Mouse (Mus musculus): Measurements from ENCODE around the gene Rara. TPM values are rescaled to one million over a fixed set of nuclear protein-coding genes. Genes with fewer than 3 reads are reported as not detected.

Gene Rara
- polyA plus RNA-seq, 1 experiment from 2014 or later = 16.4 TPM

GRCm38 (mm10) chr11:99010706-99011105 lies 83.1 kb downstream of the Rara start:
- 96% methylated on average over 5 of the region's 5 CpGs for WGBS
- Histone ChIP-seq H3K9me3 (no peaks in the 10 kb centered on the region), H3K9ac (no peak overlapping the region), H3K4me1 (no peaks in the 10 kb centered on the region), H3K36me3 (replicated peaks) (peaks cover 95% of the 10 kb centered on the region), H3K4me2 (no peak overlapping the region), H3K4me3 (replicated peaks) (no peak overlapping the region), H3K27me3 (no peaks in the 10 kb centered on the region), H3K27ac (no peak overlapping the region)
- no peak for ATAC-seq (ENCODE audit: low FRiP score)

- Histone ChIP-seq H3K27me3 (no peaks in the 10 kb centered on the region), H3K4me1 (no peaks in the 10 kb centered on the region), H3K27ac (no peak overlapping the region), H3K4me3 (replicated peaks) (no peak overlapping the region), H3K36me3 (replicated peaks) (peaks cover 97% of the 10 kb centered on the region), H3K4me2 (no peak overlapping the region), H3K9me3 (no peaks in the 10 kb centered on the region), H3K9ac (no peak overlapping the region)
- no peak for ATAC-seq (ENCODE audit: low FRiP score)
- 87% methylated on average over 1 of the region's 1 CpGs for WGBS
Measured at GRCm38 (mm10) chr11:99013856-99014255, 86.2 kb downstream of the Rara start.

- Histone ChIP-seq H3K4me2 (no peak overlapping the region), H3K9me3 (no peaks in the 10 kb centered on the region), H3K36me3 (replicated peaks) (peaks cover 68% of the 10 kb centered on the region), H3K9ac (no peak overlapping the region), H3K27me3 (no peaks in the 10 kb centered on the region), H3K4me3 (replicated peaks) (no peak overlapping the region), H3K27ac (no peak overlapping the region), H3K4me1 (peaks cover 29% of the 10 kb centered on the region)
- WGBS = 97% methylated on average over 6 of the region's 6 CpGs
- ATAC-seq (ENCODE audit: low FRiP score) = no peak
Measured at GRCm38 (mm10) chr11:99019844-99020243, 92.2 kb downstream of the Rara start.

GRCm38 (mm10) chr11:99022384-99022933 lies 94.8 kb downstream of the Rara start:
- Histone ChIP-seq H3K4me1 (peaks cover 29% of the 10 kb centered on the region), H3K9me3 (no peaks in the 10 kb centered on the region), H3K4me3 (replicated peaks) (peak overlapping the region; percentile 70), H3K9ac (peak overlapping the region; percentile 77), H3K36me3 (replicated peaks) (peaks cover 42% of the 10 kb centered on the region), H3K27me3 (no peaks in the 10 kb centered on the region), H3K4me2 (peak overlapping the region; percentile 61), H3K27ac (no peak overlapping the region)
- no peak for ATAC-seq (ENCODE audit: low FRiP score)
- 86% methylated on average over 5 of the region's 5 CpGs for WGBS

- 10% methylated on average over 4 of the region's 4 CpGs for WGBS
- peak overlapping the region; percentile 77 for H3K9ac ChIP-seq
- ATAC-seq (ENCODE audit: low FRiP score) = no peak
- H3K27ac ChIP-seq = no peak overlapping the region
- peak overlapping the region; percentile 70 for H3K4me3 ChIP-seq (replicated peaks)
- H3K4me2 ChIP-seq = peak overlapping the region; percentile 61
- H3K9me3 ChIP-seq = no peaks in the 10 kb centered on the region
- peaks cover 29% of the 10 kb centered on the region for H3K4me1 ChIP-seq
- H3K27me3 ChIP-seq = no peaks in the 10 kb centered on the region
- H3K36me3 ChIP-seq (replicated peaks) = peaks cover 36% of the 10 kb centered on the region
Measured at GRCm38 (mm10) chr11:99023094-99023493, 95.5 kb downstream of the Rara start.

GRCm38 (mm10) chr11:99023500-99024467 lies 96.2 kb downstream of the Rara start, which contains the start of gene Top2a:
Top2a (minus strand) TSS chr11:99024189.
- Histone ChIP-seq H3K4me3 (replicated peaks) (peak within 1 kb of the TSS; percentile 70), H3K9ac (peak within 1 kb of the TSS; percentile 77), H3K36me3 (replicated peaks) (peaks cover 29% of the 10 kb centered on the region), H3K27me3 (0 out of 2 replicates have a peak, but pooled peaks cover 2% of the 10 kb centered on the region), H3K27ac (peak within 1 kb of the TSS; percentile 83), H3K4me2 (peak within 1 kb of the TSS; percentile 61), H3K9me3 (no peaks in the 10 kb centered on the region), H3K4me1 (peaks cover 29% of the 10 kb centered on the region)
- peak; percentile 97 for ATAC-seq (ENCODE audit: low FRiP score)
- under 1% methylated on average over 54 of the region's 54 CpGs for WGBS

Other genes with a start within 250 kb of the Rara start
- 234 and 239 TPM in 2 replicates for gene Psmd3, start 245.3 kb upstream of the Rara start, polyA plus RNA-seq (2016; fragmentation: Nextera tagmentation; extraction: Ambion mirVana)
- gene Csf3, start 226.6 kb upstream of the Rara start, polyA plus RNA-seq (2016; fragmentation: Nextera tagmentation; extraction: Ambion mirVana) = 0.14 TPM in 1 of 2 replicates, not detected in the other
- gene Med24, start 198.4 kb upstream of the Rara start, polyA plus RNA-seq (2016; fragmentation: Nextera tagmentation; extraction: Ambion mirVana) = 88.1 and 95.0 TPM in 2 replicates
- gene Thra, start 187.2 kb upstream of the Rara start, polyA plus RNA-seq (2016; fragmentation: Nextera tagmentation; extraction: Ambion mirVana) = 53.4 and 59.8 TPM in 2 replicates
- gene Nr1d1, start 152.5 kb upstream of the Rara start, polyA plus RNA-seq (2016; fragmentation: Nextera tagmentation; extraction: Ambion mirVana) = 2.1 and 2.2 TPM in 2 replicates
- gene Msl1, start 132.3 kb upstream of the Rara start, polyA plus RNA-seq (2016; fragmentation: Nextera tagmentation; extraction: Ambion mirVana) = 39.3 and 39.9 TPM in 2 replicates
- gene Casc3, start 122.9 kb upstream of the Rara start, polyA plus RNA-seq (2016; fragmentation: Nextera tagmentation; extraction: Ambion mirVana) = 63.2 and 67.4 TPM in 2 replicates
- 1.5 and 1.6 TPM in 2 replicates for gene Rapgefl1, start 91.0 kb upstream of the Rara start, polyA plus RNA-seq (2016; fragmentation: Nextera tagmentation; extraction: Ambion mirVana)
- gene Wipf2, start 64.2 kb upstream of the Rara start, polyA plus RNA-seq (2016; fragmentation: Nextera tagmentation; extraction: Ambion mirVana) = 4.8 and 5.2 TPM in 2 replicates
- gene Cdc6, start 20.0 kb upstream of the Rara start, polyA plus RNA-seq (2016; fragmentation: Nextera tagmentation; extraction: Ambion mirVana) = 38.0 and 43.1 TPM in 2 replicates
- gene Gjd3, start 55.2 kb downstream of the Rara start, polyA plus RNA-seq (2016; fragmentation: Nextera tagmentation; extraction: Ambion mirVana) = 0.24 and 0.47 TPM in 2 replicates
- 355 and 367 TPM in 2 replicates for gene Top2a, start 96.4 kb downstream of the Rara start, polyA plus RNA-seq (2016; fragmentation: Nextera tagmentation; extraction: Ambion mirVana)
- gene Igfbp4, start 113.4 kb downstream of the Rara start, polyA plus RNA-seq (2016; fragmentation: Nextera tagmentation; extraction: Ambion mirVana) = 214 and 247 TPM in 2 replicates
- 0.04 and 0.29 TPM in 2 replicates for gene Tns4, start 161.5 kb downstream of the Rara start, polyA plus RNA-seq (2016; fragmentation: Nextera tagmentation; extraction: Ambion mirVana)
- 0.19 TPM in 1 of 2 replicates, not detected in the other for gene Ccr7, start 227.3 kb downstream of the Rara start, polyA plus RNA-seq (2016; fragmentation: Nextera tagmentation; extraction: Ambion mirVana)

All from forebrain, embryonic 12.5 days (tissue).